Mouse (Mus musculus) frontal cortex, adult (tissue): ENCODE data around the gene Olfr824.
A peak's percentile ranks its signal among the peaks of the same experiment; 100 is the strongest.
"Not testable (repeated sequence)": the region's sequence is repeated elsewhere in the genome, so short reads cannot be mapped to it uniquely, and the experiment has no call there.

Experiments
- ATAC-seq: cut with Nextera tagmentation; 2 replicates; pipeline ENCODE4 v1.9.2; 2017; ENCODE audit warnings: mild to moderate bottlenecking, moderate library complexity, mixed read lengths; ENCODE audit not compliant: low TSS enrichment

Olfr824 gene

GRCm38 (mm10) chr10:130129900-130130299 lies at the start of gene Olfr824:
Olfr824 (minus strand) TSS chr10:130130000.
- ATAC-seq, result not testable (repeated sequence)

DNA sequence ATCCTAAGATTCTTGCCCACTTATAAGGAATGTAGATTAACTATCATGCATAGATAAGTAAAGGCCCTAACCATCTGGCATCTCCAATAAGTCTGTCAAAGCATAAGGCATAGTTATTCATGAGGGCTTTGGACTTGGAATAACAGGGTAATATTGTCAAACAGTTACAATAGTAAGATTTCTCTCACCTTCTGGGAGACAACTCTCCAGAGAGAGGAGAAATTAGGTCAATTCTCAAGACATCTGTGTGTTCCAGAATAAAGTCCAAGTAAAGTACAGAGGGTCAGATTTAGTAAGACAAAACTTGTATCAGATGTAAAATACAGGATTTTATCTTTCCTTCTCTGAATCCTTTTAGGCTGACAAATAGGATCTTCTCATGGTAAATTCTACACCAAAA lies 36.9 kb upstream of the Olfr824 start, which contains the start of gene Olfr825:
Olfr825 (minus strand) TSS at position 101 of the 400 bp plus-strand sequence.
- no peak for ATAC-seq

DNA sequence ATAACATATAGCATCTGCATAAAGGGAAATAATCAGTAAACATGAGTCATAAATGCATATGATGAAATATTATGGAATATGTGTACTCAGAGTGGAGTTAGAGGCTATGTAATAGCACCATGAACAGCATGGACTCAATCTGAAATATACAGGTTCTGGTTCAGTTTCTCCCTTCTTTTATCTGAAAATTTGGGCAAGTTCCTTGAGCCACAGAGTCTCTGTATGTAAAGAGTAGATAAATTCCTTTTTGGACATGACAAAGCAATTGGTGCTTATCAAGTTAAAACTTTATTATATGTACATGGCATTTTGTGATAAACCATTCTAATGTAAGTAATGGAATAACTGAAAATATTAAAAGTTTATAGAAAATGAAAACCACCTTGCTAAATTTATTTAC lies 35.4 kb upstream of the Olfr824 start:
- ATAC-seq, result no peak

DNA sequence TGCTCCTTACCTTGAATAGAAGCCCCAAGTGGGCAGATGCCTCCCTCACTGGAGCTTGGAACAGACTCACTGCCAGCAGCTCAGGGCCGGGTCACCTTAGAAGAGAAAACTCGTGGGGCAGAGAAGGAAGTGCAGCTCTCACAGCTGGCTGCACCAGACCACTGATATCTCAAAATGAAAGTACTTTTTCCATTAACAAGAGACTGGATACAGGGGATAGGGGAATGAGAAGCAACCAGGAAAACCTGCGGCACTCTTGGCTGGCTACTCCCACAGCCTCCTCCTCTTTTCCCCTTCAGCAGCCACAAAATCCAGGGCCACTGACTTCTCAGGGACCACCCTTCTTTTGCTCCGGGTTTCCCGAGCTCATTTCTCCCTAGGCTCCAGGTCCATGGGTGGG lies 14.3 kb upstream of the Olfr824 start:
- ATAC-seq, result no peak

DNA sequence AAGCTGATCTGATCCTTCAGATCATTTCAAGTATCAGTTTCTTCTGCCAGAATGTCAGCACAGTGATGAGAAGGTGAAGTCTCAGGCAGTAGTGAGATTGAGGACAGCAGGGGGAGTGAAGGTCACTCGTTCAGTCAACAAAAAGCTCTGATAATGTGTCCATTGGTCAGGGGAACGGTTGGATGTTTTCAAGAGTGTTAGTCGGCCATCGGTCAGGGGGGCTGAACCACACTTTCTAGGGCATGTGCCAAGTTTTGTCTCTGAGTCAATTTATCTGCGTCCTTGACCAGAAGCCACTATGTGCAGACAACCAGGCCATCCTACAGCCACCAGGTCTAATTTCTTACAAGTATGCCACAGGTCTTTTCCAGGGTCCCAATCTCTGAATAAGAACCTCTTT lies 12.7 kb upstream of the Olfr824 start:
- not testable (repeated sequence) for ATAC-seq

DNA sequence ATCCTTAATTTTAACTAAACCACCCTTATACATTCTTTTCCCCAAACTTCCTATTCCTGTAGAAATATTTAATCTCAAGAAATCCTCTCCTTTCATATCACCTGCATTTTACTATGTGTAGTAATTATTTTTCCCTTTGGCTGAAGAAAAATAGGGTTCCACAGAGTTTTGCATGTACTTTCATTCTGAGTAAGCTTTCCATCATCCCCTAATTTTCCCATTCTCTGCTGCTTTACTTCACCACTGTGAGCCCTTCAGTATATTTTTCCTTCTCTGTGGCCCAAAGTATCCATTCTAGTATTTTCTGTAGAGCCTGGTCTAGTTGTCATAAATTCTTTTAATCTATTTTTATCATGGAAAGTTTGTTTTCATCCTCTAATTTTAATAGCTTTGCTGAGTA lies 5.0 kb upstream of the Olfr824 start:
- no peak for ATAC-seq

DNA sequence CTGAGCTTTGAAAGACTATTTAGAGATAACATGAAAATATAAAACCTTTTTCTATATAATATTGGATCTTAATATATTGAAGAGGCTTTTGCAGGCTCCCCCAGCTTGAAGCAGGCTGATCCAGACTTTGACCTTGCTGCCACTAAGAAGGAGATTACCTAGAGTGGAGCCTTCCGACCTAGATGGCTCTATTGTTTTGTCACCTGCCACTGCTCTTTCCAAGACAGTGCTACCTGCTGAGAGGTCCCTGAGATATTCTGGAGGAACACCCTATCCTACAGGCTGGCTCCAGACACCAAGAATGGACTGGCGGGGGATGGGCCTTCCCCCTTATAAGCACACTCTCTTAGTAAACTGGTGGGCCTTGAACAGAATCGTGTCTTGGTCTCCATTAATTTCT lies 13.8 kb downstream of the Olfr824 start:
- ATAC-seq, result not testable (repeated sequence)

DNA sequence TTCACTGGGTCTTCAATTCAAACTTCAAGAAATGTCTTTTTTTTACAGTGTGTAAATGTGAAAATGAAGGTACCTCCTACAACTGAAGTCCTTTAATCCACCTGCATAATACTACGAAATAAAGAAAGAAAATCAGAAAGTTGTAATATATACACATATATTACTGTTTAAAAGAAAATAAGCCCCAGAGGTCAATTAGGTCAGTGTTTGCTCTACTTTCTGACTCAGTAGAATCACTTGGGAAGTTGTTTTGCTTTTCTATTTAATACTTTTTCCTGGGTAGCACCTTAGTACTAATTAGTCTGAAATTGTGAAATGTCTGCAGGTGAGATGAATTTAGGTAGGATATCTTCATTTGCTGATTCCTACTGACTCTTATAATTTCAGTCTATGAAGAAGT lies 14.5 kb downstream of the Olfr824 start, which contains the start of gene Olfr823:
Olfr823 (minus strand) TSS at position 101 of the 400 bp plus-strand sequence.
- not testable (repeated sequence) for ATAC-seq

DNA sequence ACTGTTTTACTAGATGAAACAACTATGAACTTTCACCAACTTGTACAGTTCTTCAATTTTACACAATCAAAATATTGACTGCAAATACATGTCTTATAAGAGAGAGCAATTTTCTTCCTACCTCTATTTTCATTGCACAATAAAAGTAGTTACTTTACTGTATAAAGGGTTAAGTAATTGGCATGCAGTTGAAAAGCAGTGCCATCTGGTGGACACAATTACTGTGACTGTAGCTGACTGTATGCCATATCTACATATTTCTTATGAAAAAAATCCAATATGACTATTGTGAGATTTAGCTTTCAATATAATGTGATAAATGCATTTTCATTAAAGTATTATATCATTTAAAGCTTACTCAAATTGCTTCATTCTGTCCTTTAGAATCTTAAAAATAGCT lies 33.7 kb downstream of the Olfr824 start:
- no peak for ATAC-seq

GRCm38 (mm10) chr10:130092838-130093440 lies 36.9 kb downstream of the Olfr824 start:
- peak; percentile 76 for ATAC-seq
